Mouse (Mus musculus) c-Kit-negative CD71-positive TER-119-positive erythroid progenitor cells, embryonic 14.5 days (primary cell): ENCODE data around the gene Aldh1l2.

Source experiments
- DNase-seq: peaks from one replicate; pipeline ENCODE4 v3.0.0-alpha.2; 2013; ENCODE audit warnings: low read depth, low spot score

The Aldh1l2 gene

GRCm38 (mm10) chr10:83457531-83457930 lies 76.4 kb downstream of the Aldh1l2 start:
- no peak for DNase-seq

GRCm38 (mm10) chr10:83448582-83448981 lies 85.4 kb downstream of the Aldh1l2 start:
- DNase-seq = no peak
